Mouse (Mus musculus) gastrocnemius, postnatal 14 days (tissue): Measurements from ENCODE around the gene Ep300. TPM values are rescaled to one million over a fixed set of nuclear protein-coding genes. Genes with fewer than 3 reads are reported as not detected.
A peak's percentile ranks its signal among the peaks of the same experiment; 100 is the strongest.
"Not testable (repeated sequence)": the region's sequence is repeated elsewhere in the genome, so short reads cannot be mapped to it uniquely, and the experiment has no call there.

Experiments
- DNase-seq: peaks from one replicate; pipeline ENCODE4 v3.0.0; 2021; ENCODE audit warnings: mixed read lengths
- intact Hi-C: fragments of 180-260 bp; cut with DNase I; formaldehyde crosslinking; loops from one replicate; pipeline ENCODE4 v1.15.1; 2025; ENCODE audit warnings: low total_unique reads
- total RNA-seq, 2 experiments: library from RNA; stranded (reverse); gene quantifications; 2 replicates each; pipeline ENCODE4 v1.2.3; 2021

Ep300 gene
- total RNA-seq, 2 experiments from 2014 or later, result 28.7 to 30.8 TPM

DNA sequence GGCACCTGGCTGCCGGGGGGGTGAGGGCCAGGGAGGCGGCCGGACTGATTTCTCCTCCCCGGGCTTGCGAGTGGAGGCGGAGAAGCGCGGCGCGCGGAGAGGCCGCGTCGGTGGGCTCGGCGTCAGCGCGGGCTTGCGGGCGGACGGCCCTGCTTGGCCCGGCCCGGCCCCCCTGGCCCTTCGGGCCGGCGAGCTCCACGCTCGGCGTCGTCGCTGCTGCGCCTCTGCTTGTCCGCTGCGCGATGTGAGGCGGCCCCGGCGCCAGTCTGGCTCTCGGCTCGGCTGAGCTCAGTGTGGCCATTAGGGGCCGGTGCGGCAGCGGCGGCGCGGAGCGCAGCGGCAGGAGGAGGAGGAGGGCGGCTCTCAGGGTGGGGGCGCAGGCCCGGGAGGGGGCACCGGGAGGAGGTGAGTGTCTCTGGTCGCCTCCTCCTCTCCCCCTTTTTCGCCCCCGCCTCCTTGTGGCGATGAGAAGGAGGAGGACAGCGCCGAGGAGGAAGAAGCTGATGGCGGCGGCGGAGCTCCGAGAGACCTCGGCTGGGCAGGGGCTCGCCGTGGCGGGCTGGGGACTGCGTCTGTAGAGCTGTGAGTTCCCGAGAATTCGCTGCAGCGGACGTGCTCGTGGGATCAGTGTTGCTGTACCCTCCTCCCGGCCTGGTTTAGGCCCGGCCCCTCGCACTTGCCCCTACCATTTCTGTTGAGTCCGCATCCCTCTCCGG lies 753 bp downstream of the Ep300 start:
- DNase-seq, result peak; percentile 90
- intact Hi-C loops, result no loop called here

GRCm38 (mm10) chr15:81586466-81586865 lies 1.3 kb downstream of the Ep300 start:
- intact Hi-C loops, result no loop called here
- no peak for DNase-seq

GRCm38 (mm10) chr15:81587686-81588085 lies 2.5 kb downstream of the Ep300 start:
- DNase-seq, result no peak
- intact Hi-C loops, result no loop called here

DNA sequence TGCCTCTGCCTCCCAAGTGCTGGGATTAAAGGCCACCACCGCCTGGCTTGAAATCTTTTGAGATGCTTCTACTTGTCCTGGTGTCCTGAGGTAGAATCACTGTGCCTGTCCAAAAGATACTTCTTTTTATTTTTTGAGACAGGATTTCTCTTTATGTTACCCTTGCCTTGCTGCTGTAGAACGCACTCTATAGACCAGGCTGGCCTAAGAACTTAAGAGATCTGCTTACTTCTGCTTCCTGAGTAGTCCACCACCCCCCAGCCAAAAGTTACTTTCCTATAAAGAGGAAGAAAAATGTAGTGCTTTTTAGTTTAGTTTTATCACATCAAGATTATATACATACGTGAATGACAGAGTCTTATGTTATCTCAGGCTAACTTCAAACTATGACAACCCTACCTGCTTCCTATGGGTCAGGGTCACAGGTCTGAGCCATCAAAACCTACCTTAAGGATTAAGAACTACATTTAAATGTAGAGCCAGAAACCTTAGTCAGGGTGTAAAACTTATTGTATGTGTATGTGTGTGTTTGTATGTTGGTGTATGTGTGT lies 9.1 kb downstream of the Ep300 start:
- DNase-seq, result no peak
- intact Hi-C loops, result no loop called here

DNA sequence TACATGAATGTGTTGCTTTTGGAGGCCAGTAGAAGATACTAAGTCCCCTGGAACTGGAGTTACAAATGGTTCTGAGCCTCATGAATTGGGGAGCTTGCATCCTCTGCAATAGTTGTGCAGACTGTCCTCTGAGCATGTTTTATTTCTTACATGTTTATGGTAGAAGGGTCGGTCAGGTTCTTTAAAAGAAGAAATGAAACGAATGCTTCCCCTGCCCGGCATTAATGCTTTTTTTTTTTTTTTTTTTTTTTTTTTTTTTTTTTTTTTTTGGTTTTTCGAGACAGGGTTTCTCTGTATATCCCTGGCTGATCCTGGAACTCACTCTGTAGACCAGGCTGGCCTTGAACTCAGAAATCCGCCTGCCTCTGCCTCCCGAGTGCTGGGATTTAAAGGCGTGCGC lies 13.6 kb downstream of the Ep300 start:
- intact Hi-C loops, DNase-seq: not testable (repeated sequence)

DNA sequence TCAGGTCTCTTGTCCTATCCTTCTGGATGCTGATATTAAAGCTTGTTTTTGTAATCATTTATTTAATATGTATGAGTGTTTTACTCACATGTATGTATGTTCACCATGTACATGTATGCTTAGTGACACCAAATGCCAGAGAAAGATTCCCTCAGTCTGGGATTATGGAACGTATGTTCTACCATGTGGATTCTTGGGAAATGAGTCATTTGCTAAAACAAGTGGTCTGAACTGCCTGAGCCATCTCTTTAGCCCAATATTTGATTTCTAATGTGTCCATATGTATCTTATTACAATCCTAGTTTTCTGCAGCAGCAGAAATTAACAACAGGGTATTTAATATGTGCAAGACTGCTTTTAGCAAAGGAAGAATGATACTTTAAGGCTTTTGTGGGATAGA lies 20.1 kb downstream of the Ep300 start:
- no peak for DNase-seq
- intact Hi-C loops, result loop anchor here (10.0 kb wide), 2 partner anchors 130 to 160 kb away; no protein-coding TSS in a partner anchor

DNA sequence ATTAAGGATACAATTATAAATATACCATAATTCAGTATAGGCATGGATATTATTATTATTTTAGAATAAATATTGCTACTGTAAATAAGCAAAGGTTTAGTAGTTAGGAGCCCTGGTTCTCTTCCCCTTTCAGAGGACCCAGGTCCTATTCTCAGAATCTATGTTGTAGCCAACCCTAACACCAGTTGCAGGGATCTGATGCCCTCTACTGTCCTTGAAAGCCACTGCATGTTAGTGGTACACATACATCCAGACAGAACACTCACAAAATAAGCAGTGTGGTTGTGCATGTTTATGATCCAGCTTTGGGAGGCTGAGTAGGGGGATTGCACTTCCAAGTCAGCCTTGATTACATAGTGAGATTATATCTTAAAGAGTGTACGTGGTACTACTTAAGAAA lies 21.5 kb downstream of the Ep300 start:
- intact Hi-C loops, result loop anchor here (10.0 kb wide), 2 partner anchors 132 to 162 kb away; no protein-coding TSS in a partner anchor
- DNase-seq, result no peak

DNA sequence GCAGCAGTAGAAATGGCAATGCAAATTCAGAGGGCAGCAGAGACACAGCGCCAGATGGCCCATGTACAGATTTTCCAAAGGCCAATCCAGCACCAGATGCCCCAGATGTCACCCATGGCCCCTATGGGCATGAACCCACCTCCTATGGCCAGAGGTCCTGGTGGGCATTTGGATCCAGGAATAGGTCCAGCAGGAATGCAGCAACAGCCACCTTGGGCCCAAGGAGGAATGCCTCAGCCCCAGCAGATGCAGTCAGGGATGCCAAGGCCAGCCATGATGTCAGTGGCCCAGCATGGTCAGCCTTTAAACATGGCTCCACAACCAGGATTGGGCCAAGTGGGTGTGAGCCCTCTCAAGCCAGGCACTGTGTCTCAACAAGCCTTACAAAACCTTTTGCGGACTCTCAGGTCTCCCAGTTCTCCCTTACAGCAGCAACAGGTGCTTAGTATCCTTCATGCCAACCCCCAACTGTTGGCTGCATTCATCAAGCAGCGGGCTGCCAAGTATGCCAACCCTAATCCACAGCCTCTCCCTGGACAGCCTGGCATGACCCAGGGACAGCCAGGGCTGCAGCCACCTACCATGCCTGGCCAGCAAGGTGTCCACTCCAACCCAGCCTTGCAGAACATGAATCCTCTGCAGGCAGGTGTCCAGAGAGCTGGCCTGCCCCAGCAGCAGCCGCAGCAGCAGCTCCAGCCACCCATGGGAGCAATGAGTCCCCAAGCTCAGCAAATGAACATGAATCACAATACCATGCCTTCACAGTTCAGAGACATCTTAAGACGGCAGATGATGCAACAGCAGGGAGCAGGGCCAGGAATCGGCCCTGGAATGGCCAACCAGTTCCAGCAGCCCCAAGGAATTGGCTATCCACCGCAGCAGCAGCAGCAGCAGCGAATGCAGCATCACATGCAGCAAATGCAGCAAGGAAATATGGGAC lies 64.6 kb downstream of the Ep300 start:
- peak; percentile 41 for DNase-seq
- intact Hi-C loops, result no loop called here

DNA sequence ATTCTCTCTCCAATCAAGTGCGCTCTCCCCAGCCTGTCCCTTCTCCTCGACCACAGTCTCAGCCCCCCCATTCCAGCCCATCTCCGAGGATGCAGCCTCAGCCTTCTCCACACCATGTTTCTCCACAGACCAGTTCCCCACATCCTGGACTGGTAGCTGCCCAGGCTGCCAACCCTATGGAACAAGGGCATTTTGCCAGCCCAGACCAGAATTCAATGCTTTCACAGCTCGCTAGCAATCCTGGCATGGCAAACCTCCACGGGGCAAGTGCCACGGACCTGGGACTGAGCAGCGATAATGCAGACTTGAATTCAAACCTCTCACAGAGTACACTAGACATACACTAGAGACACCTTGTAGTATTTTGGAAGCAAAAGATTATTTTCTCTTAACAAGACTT lies 65.5 kb downstream of the Ep300 start:
- intact Hi-C loops, result no loop called here
- DNase-seq, result peak; percentile 9

- no peak for DNase-seq
- intact Hi-C loops, result no loop called here
Measured at GRCm38 (mm10) chr15:81661701-81662100, 76.5 kb downstream of the Ep300 start.

- intact Hi-C loops, result no loop called here
- DNase-seq, result no peak
Measured at GRCm38 (mm10) chr15:81663281-81663680, 78.1 kb downstream of the Ep300 start.

GRCm38 (mm10) chr15:81663697-81664561 lies 78.8 kb downstream of the Ep300 start, which contains the start of gene L3mbtl2:
TSS of gene L3mbtl2 (plus strand) at chr15:81663889.
- intact Hi-C loops, result no loop called here
- DNase-seq, result peak; percentile 92

GRCm38 (mm10) chr15:81666957-81667356 lies 81.8 kb downstream of the Ep300 start:
- intact Hi-C loops, result no loop called here
- DNase-seq, result no peak

GRCm38 (mm10) chr15:81670231-81670640 lies 85.1 kb downstream of the Ep300 start:
- intact Hi-C loops, result no loop called here
- peak; percentile 35 for DNase-seq

GRCm38 (mm10) chr15:81676637-81677036 lies 91.5 kb downstream of the Ep300 start:
- intact Hi-C loops, result no loop called here
- DNase-seq, result no peak

DNA sequence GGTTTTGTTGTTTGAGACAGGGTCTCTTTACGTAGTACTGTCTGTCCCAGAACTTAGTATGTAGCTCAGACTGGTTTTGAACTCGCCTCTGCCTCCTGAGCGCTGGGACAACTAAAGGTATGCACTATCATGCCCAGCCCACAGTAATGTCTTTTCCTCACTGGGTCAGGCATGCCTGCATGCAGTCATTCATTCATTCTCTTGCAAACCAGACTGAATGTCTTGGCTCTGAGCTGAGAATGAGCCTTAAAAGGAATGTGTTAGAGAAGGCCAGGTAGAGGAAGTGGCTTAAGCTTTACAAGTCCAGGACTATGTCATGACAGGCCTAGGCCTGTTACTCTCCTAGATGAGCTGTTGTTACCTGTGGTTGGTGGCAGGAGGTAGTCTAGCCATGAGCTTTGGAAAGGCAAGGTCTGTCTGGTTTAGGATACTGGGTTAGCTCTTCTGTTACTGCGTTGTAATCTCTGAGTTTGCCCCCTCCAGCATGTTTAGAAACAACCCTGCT lies 95.2 kb downstream of the Ep300 start:
- DNase-seq, result no peak
- intact Hi-C loops, result no loop called here

- intact Hi-C loops, result no loop called here
- no peak for DNase-seq
Measured at GRCm38 (mm10) chr15:81693366-81693966, 108.3 kb downstream of the Ep300 start.

GRCm38 (mm10) chr15:81693967-81694881 lies 109.1 kb downstream of the Ep300 start:
- intact Hi-C loops, result no loop called here
- peak; percentile 87 for DNase-seq
